24 mouse cellular contexts compared by ENCODE assay signal in the genomic region with DNA sequence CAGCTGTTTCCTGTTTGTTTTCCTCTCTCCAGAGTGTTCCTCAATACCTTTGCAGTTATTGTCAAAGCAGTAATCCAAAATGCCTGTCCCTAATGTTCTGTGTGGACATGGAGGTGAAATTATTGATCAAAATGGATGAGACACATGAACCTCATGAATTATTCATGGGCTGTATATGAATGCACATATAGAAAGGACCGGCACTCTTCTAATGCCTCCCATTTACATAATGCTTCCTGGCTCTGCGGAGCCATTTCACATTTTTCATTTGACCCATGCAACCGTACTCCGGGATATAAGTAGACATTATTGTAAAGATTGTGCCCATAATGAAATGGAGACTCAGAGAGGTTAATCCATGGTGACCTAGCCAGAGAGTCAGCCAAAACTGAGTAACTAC.
DNase-seq lines count a peak whose midpoint lies in the region; ATAC-seq and TF ChIP-seq lines count a peak whose summit lies in the region.
"Had no signal": no experiment of that assay in that cellular context is flagged by ENCODE, and none has a peak within 500 bp of the region (broad histone marks: within the 10 kb centered on the region; RNA-seq: fewer than 3 reads in every experiment).

No protein-coding gene starts in this region.

- H3K4me2 ChIP-seq in forebrain, embryonic 12.5 days: no peak overlapping the region
- no peak overlapping the region for H3K4me2 ChIP-seq in forebrain, embryonic 15.5 days (replicated peaks)
- peak overlapping the region; percentile 5; the same call in 1 of the 2 replicates for H3K4me2 ChIP-seq in midbrain, embryonic 11.5 days
- H3K4me2 ChIP-seq in midbrain, postnatal 0 days (ENCODE audit: low read depth, low read length, poor library complexity, severe bottlenecking): no peak overlapping the region
- H3K4me2 ChIP-seq in hindbrain, embryonic 12.5 days (replicated peaks): no peak overlapping the region
- H3K4me2 ChIP-seq: heart, embryonic 15.5 days; limb, embryonic 13.5 days; liver, embryonic 12.5 days; neural tube, embryonic 12.5 days had no signal

- H3K36me3 ChIP-seq in forebrain, embryonic 12.5 days (replicated peaks): no peaks in the 10 kb centered on the region
- H3K36me3 ChIP-seq in forebrain, embryonic 15.5 days: no peaks in the 10 kb centered on the region
- no peaks in the 10 kb centered on the region for H3K36me3 ChIP-seq in midbrain, embryonic 11.5 days (ENCODE audit: control insufficient read depth, insufficient read depth, low read length)
- no peaks in the 10 kb centered on the region for H3K36me3 ChIP-seq in midbrain, postnatal 0 days (ENCODE audit: insufficient read depth, low read length)
- no peaks in the 10 kb centered on the region for H3K36me3 ChIP-seq in hindbrain, embryonic 12.5 days
- H3K36me3 ChIP-seq: heart, embryonic 15.5 days; limb, embryonic 13.5 days; liver, embryonic 12.5 days; neural tube, embryonic 12.5 days had no signal

- DNase-seq in midbrain, embryonic 11.5 days (ENCODE audit: low spot score, missing footprints): peak; percentile 93
- DNase-seq in midbrain, postnatal 0 days (ENCODE audit: low spot score): no peak
- DNase-seq in retina, embryonic 14.5 days (ENCODE audit: low spot score): peak; percentile 45
- DNase-seq in ovary, postnatal 14 days (ENCODE audit: low spot score): no peak
- DNase-seq in adrenal gland, postnatal 4 days (ENCODE audit: low spot score in 2 of 2): no peak
- DNase-seq: adrenal gland, postnatal 25 days; cerebellum, adult 9-11 months; gastrocnemius, adult 2 months; heart, postnatal 36 days; kidney, adult 2 months; layer of hippocampus, adult 9-11 months; lung, adult 18-20 months; right cerebral cortex, adult 18-20 months; right cerebral cortex, postnatal 4 days; thymus, adult 18-20 months; thymus, postnatal 36 days had no signal

- peak; percentile 65 for ATAC-seq in forebrain, embryonic 12.5 days (ENCODE audit: low FRiP score)
- no peak for ATAC-seq in forebrain, embryonic 15.5 days (replicated peaks)
- peak; percentile 79 for ATAC-seq in midbrain, embryonic 11.5 days (ENCODE audit: low FRiP score)
- no peak for ATAC-seq in midbrain, postnatal 0 days (ENCODE audit: low FRiP score)
- ATAC-seq in hindbrain, embryonic 12.5 days (ENCODE audit: low FRiP score): peak; percentile 53
- ATAC-seq: liver, embryonic 12.5 days had no signal

- H3K4me3 ChIP-seq in forebrain, embryonic 12.5 days (replicated peaks): no peak overlapping the region
- H3K4me3 ChIP-seq in forebrain, embryonic 15.5 days: no peak overlapping the region
- no peak overlapping the region for H3K4me3 ChIP-seq in midbrain, embryonic 11.5 days (ENCODE audit: low read depth, low read length)
- H3K4me3 ChIP-seq in midbrain, postnatal 0 days (ENCODE audit: low read depth, low read length): no peak overlapping the region
- no peak overlapping the region for H3K4me3 ChIP-seq in hindbrain, embryonic 12.5 days
- H3K4me3 ChIP-seq: gastrocnemius, adult 2 months; heart, embryonic 15.5 days; limb, embryonic 13.5 days; liver, embryonic 12.5 days; neural tube, embryonic 12.5 days had no signal

- TF ChIP-seq CTCF in midbrain, postnatal 0 days (IDR thresholded peaks at IDR 0.05): no peak

- WGBS in forebrain, embryonic 12.5 days: 7% methylated on average over 4 of the region's 4 CpGs
- WGBS in forebrain, embryonic 15.5 days: 10% methylated on average over 4 of the region's 4 CpGs
- 15% methylated on average over 4 of the region's 4 CpGs for WGBS in midbrain, embryonic 11.5 days
- 13% methylated on average over 4 of the region's 4 CpGs for WGBS in midbrain, postnatal 0 days
- WGBS in hindbrain, embryonic 12.5 days: 26% methylated on average over 4 of the region's 4 CpGs

- H3K4me1 ChIP-seq in forebrain, embryonic 12.5 days: peaks cover 30% of the 10 kb centered on the region
- peaks cover 20% of the 10 kb centered on the region for H3K4me1 ChIP-seq in forebrain, embryonic 15.5 days
- peaks cover 23% of the 10 kb centered on the region for H3K4me1 ChIP-seq in midbrain, embryonic 11.5 days (ENCODE audit: control insufficient read depth, insufficient read depth, low read length)
- no peaks in the 10 kb centered on the region for H3K4me1 ChIP-seq in midbrain, postnatal 0 days (ENCODE audit: insufficient read depth, low read length)
- H3K4me1 ChIP-seq in hindbrain, embryonic 12.5 days: peaks cover 35% of the 10 kb centered on the region
- H3K4me1 ChIP-seq: heart, embryonic 15.5 days; liver, embryonic 12.5 days had no signal

- H3K9ac ChIP-seq in forebrain, embryonic 12.5 days: no peak overlapping the region
- H3K9ac ChIP-seq in forebrain, embryonic 15.5 days (replicated peaks): no peak overlapping the region
- no peak overlapping the region for H3K9ac ChIP-seq in midbrain, embryonic 11.5 days (ENCODE audit: low read length)
- H3K9ac ChIP-seq in midbrain, postnatal 0 days (replicated peaks; ENCODE audit: low read length, poor library complexity, severe bottlenecking): no peak overlapping the region
- no peak overlapping the region for H3K9ac ChIP-seq in hindbrain, embryonic 12.5 days
- H3K9ac ChIP-seq: heart, embryonic 15.5 days; limb, embryonic 13.5 days; liver, embryonic 12.5 days; neural tube, embryonic 12.5 days had no signal

- H3K9me3 ChIP-seq in forebrain, embryonic 12.5 days: no peaks in the 10 kb centered on the region
- no peaks in the 10 kb centered on the region for H3K9me3 ChIP-seq in forebrain, embryonic 15.5 days
- H3K9me3 ChIP-seq in midbrain, embryonic 11.5 days (ENCODE audit: control insufficient read depth, low read length): no peaks in the 10 kb centered on the region
- H3K9me3 ChIP-seq in midbrain, postnatal 0 days (ENCODE audit: low read length): no peaks in the 10 kb centered on the region
- no peaks in the 10 kb centered on the region for H3K9me3 ChIP-seq in hindbrain, embryonic 12.5 days (replicated peaks)
- H3K9me3 ChIP-seq: heart, embryonic 15.5 days; limb, embryonic 13.5 days; liver, embryonic 12.5 days; neural tube, embryonic 12.5 days had no signal

- H3K27me3 ChIP-seq in forebrain, embryonic 12.5 days: peaks cover 94% of the 10 kb centered on the region
- peaks cover 88% of the 10 kb centered on the region for H3K27me3 ChIP-seq in forebrain, embryonic 15.5 days
- peaks cover 45% of the 10 kb centered on the region for H3K27me3 ChIP-seq in midbrain, embryonic 11.5 days (ENCODE audit: control insufficient read depth, insufficient read depth, low read length)
- peaks cover 17% of the 10 kb centered on the region; the same call in 1 of the 2 replicates for H3K27me3 ChIP-seq in midbrain, postnatal 0 days (ENCODE audit: insufficient read depth, low read length)
- peaks cover 3% of the 10 kb centered on the region; the same call in 1 of the 2 replicates for H3K27me3 ChIP-seq in hindbrain, embryonic 12.5 days
- H3K27me3 ChIP-seq: limb, embryonic 13.5 days; neural tube, embryonic 12.5 days had no signal

- H3K27ac ChIP-seq in forebrain, embryonic 12.5 days: no peak overlapping the region
- H3K27ac ChIP-seq in forebrain, embryonic 15.5 days (replicated peaks): no peak overlapping the region
- H3K27ac ChIP-seq in midbrain, embryonic 11.5 days (ENCODE audit: low read depth, low read length): no peak overlapping the region
- H3K27ac ChIP-seq in midbrain, postnatal 0 days (ENCODE audit: low read depth, low read length): no peak overlapping the region
- H3K27ac ChIP-seq in hindbrain, embryonic 12.5 days: no peak overlapping the region; the same call in 1 of the 2 replicates
- H3K27ac ChIP-seq: gastrocnemius, adult 2 months; heart, embryonic 15.5 days; kidney, postnatal 0 days; limb, embryonic 13.5 days; liver, embryonic 12.5 days; neural tube, embryonic 12.5 days had no signal

Comparison
In these comparisons a context has a peak if more than half of its experiments do, and no peak if none do; other contexts are left out.
1. ATAC-seq: peak in forebrain, embryonic 12.5 days (single experiment), midbrain, embryonic 11.5 days (single experiment) and hindbrain, embryonic 12.5 days (single experiment); none in forebrain, embryonic 15.5 days (single experiment) and midbrain, postnatal 0 days (single experiment).
2. DNase-seq: peak in midbrain, embryonic 11.5 days (single experiment) and retina, embryonic 14.5 days (single experiment); none in midbrain, postnatal 0 days (single experiment), ovary, postnatal 14 days (single experiment) and adrenal gland, postnatal 4 days (0 of 2).